Mouse (Mus musculus) brown adipose tissue, adult 24 weeks (tissue): Measurements from ENCODE around the gene Aspg. TPM values are rescaled to one million over a fixed set of nuclear protein-coding genes. Genes with fewer than 3 reads are reported as not detected.

Experiments used
- polyA plus RNA-seq: library from polyadenylated mRNA; stranded (reverse); fragments of >200 nt; gene quantifications from 2 replicates; pipeline ENCODE4 v1.2.4, GENCODE M21; 2012; ENCODE audit not compliant: missing spikeins, insufficient read depth, insufficient read length

Aspg gene
- polyA plus RNA-seq, 1 experiment = 60.4 TPM

Other genes with a start within 250 kb of the Aspg start
- 4.5 and 5.9 TPM in 2 replicates for gene Ppp1r13b, start 198.6 kb upstream of the Aspg start, polyA plus RNA-seq
- 2,071 and 2,182 TPM in 2 replicates for gene Atp5mpl, start 139.7 kb upstream of the Aspg start, polyA plus RNA-seq
- gene Tdrd9, start 135.1 kb upstream of the Aspg start, polyA plus RNA-seq = not detected in 2 replicates
- gene Rd3l, start 125.4 kb upstream of the Aspg start, polyA plus RNA-seq = not detected in 2 replicates
- 1.9 and 3.2 TPM in 2 replicates for gene Kif26a, start 39.5 kb downstream of the Aspg start, polyA plus RNA-seq